21 mouse cellular contexts compared by ENCODE assay signal in genomic region chr7:45396787-45397186, GRCm38 (mm10). TPM values are rescaled to one million over a fixed set of nuclear protein-coding genes. Genes with fewer than 3 reads are reported as not detected.
DNase-seq lines count a peak whose midpoint lies in the region; ATAC-seq and TF ChIP-seq lines count a peak whose summit lies in the region.
"Had no signal": no experiment of that assay in that cellular context is flagged by ENCODE, and none has a peak within 500 bp of the region (broad histone marks: within the 10 kb centered on the region; RNA-seq: fewer than 3 reads in every experiment).

No protein-coding gene starts in this region.

- no peak for TF ChIP-seq POLR2A in myocyte (IDR thresholded peaks at IDR 0.05; ENCODE audit: insufficient read length, low read depth)

- H3K4me2 ChIP-seq in liver, embryonic 14.5 days (ENCODE audit: low read depth) = peak overlapping the region; percentile 72
- H3K4me2 ChIP-seq in liver, embryonic 11.5 days = no peak overlapping the region
- peak overlapping the region; percentile 77 for H3K4me2 ChIP-seq in myocyte (ENCODE audit: low read depth)
- no peak overlapping the region for H3K4me2 ChIP-seq in forebrain, embryonic 13.5 days
- H3K4me2 ChIP-seq in hindbrain, embryonic 13.5 days = no peak overlapping the region

- no peak overlapping the region for H3K4me3 ChIP-seq in gastrocnemius, adult 2 months
- no peak overlapping the region; a peak in 1 of 4 replicates for H3K4me3 ChIP-seq in liver, embryonic 14.5 days (ENCODE audit: insufficient read depth in 1 of 2, low read depth in 2 of 2, low read length in 2 of 2)
- no peak overlapping the region for H3K4me3 ChIP-seq in liver, embryonic 11.5 days (ENCODE audit: low read depth, low read length)
- H3K4me3 ChIP-seq in myocyte = peak overlapping the region; percentile 98
- H3K4me3 ChIP-seq in forebrain, embryonic 13.5 days = no peak overlapping the region
- no peak overlapping the region for H3K4me3 ChIP-seq in hindbrain, embryonic 13.5 days

- ATAC-seq in liver, embryonic 14.5 days (ENCODE audit: insufficient read depth) = no peak
- no peak for ATAC-seq in liver, embryonic 11.5 days (replicated peaks; ENCODE audit: low FRiP score)
- no peak for ATAC-seq in forebrain, embryonic 13.5 days
- ATAC-seq in hindbrain, embryonic 13.5 days (ENCODE audit: low FRiP score) = no peak

- TF ChIP-seq EP300 in liver, embryonic 14.5 days (IDR thresholded peaks at IDR 0.05; ENCODE audit: low read depth) = no peak

- no peaks in the 10 kb centered on the region for H3K27me3 ChIP-seq in liver, embryonic 14.5 days (ENCODE audit: control insufficient read depth, insufficient read depth, low read length)
- no peaks in the 10 kb centered on the region for H3K27me3 ChIP-seq in liver, embryonic 11.5 days (replicated peaks; ENCODE audit: control insufficient read depth, insufficient read depth, low read length)
- H3K27me3 ChIP-seq in myocyte (ENCODE audit: control insufficient read depth, insufficient read depth, insufficient read length) = no peaks in the 10 kb centered on the region
- H3K27me3 ChIP-seq in forebrain, embryonic 13.5 days = peaks cover 1% of the 10 kb centered on the region; the same call in 1 of the 2 replicates
- no peaks in the 10 kb centered on the region for H3K27me3 ChIP-seq in hindbrain, embryonic 13.5 days
- H3K27me3 ChIP-seq: embryonic facial prominence, embryonic 13.5 days; forebrain, embryonic 15.5 days; heart, embryonic 12.5 days had no signal

- peaks cover 26% of the 10 kb centered on the region for H3K36me3 ChIP-seq in liver, embryonic 14.5 days (replicated peaks; ENCODE audit: control insufficient read depth, insufficient read depth, low read depth)
- peaks cover 14% of the 10 kb centered on the region for H3K36me3 ChIP-seq in liver, embryonic 11.5 days (ENCODE audit: control insufficient read depth, insufficient read depth, low read length)
- peaks cover 16% of the 10 kb centered on the region for H3K36me3 ChIP-seq in myocyte (ENCODE audit: control insufficient read depth, insufficient read depth)
- peaks cover 12% of the 10 kb centered on the region for H3K36me3 ChIP-seq in forebrain, embryonic 13.5 days (ENCODE audit: poor library complexity, severe bottlenecking)
- H3K36me3 ChIP-seq in hindbrain, embryonic 13.5 days = peaks cover 10% of the 10 kb centered on the region

- no peak overlapping the region for H3K9ac ChIP-seq in liver, embryonic 14.5 days (replicated peaks)
- no peak overlapping the region for H3K9ac ChIP-seq in liver, embryonic 11.5 days (ENCODE audit: low read depth, low read length)
- H3K9ac ChIP-seq in forebrain, embryonic 13.5 days = no peak overlapping the region
- no peak overlapping the region for H3K9ac ChIP-seq in hindbrain, embryonic 13.5 days
- H3K9ac ChIP-seq: embryonic facial prominence, embryonic 13.5 days had no signal

- H3K4me1 ChIP-seq in liver, embryonic 14.5 days (replicated peaks; ENCODE audit: control insufficient read depth in 2 of 2, insufficient read depth in 2 of 2, low read length in 1 of 2) = peaks cover 15 to 17% of the 10 kb centered on the region in 2 experiments
- H3K4me1 ChIP-seq in liver, embryonic 11.5 days (replicated peaks; ENCODE audit: control insufficient read depth, insufficient read depth, low read length) = peaks cover 19% of the 10 kb centered on the region
- H3K4me1 ChIP-seq in forebrain, embryonic 13.5 days = peaks cover 26% of the 10 kb centered on the region
- H3K4me1 ChIP-seq in hindbrain, embryonic 13.5 days (replicated peaks) = peaks cover 30% of the 10 kb centered on the region

- no peaks in the 10 kb centered on the region for H3K9me3 ChIP-seq in liver, embryonic 14.5 days (ENCODE audit: control insufficient read depth, low read length)
- H3K9me3 ChIP-seq in liver, embryonic 11.5 days (ENCODE audit: control insufficient read depth, low read length) = no peaks in the 10 kb centered on the region
- H3K9me3 ChIP-seq in forebrain, embryonic 13.5 days (replicated peaks) = no peaks in the 10 kb centered on the region
- H3K9me3 ChIP-seq in hindbrain, embryonic 13.5 days = no peaks in the 10 kb centered on the region
- H3K9me3 ChIP-seq: embryonic facial prominence, embryonic 13.5 days; forebrain, embryonic 15.5 days; heart, embryonic 12.5 days had no signal

- intact Hi-C loops in gastrocnemius, adult 2 months (cut with DNase I) = no loop called here

- peaks cover 34% of the 10 kb centered on the region for H3K79me2 ChIP-seq in myocyte (ENCODE audit: control insufficient read depth, insufficient read depth)

- WGBS in liver, embryonic 14.5 days (ENCODE audit: insufficient replicate concordance) = 45% methylated on average over 2 of the region's 2 CpGs
- WGBS in liver, embryonic 11.5 days = 63% methylated on average over 2 of the region's 2 CpGs
- WGBS in forebrain, embryonic 13.5 days = 79% methylated on average over 2 of the region's 2 CpGs
- WGBS in hindbrain, embryonic 13.5 days = 74% methylated on average over 2 of the region's 2 CpGs

- no peak for DNase-seq in gastrocnemius, adult 2 months
- no peak for DNase-seq in gastrocnemius, postnatal 4 days (ENCODE audit: low spot score in 2 of 2)
- no peak for DNase-seq in liver, embryonic 14.5 days (ENCODE audit: low read depth in 3 of 3, low spot score in 3 of 3)
- DNase-seq in liver, embryonic 11.5 days (ENCODE audit: low spot score) = no peak
- DNase-seq in MN1 (ENCODE audit: low spot score) = peak; percentile 32
- DNase-seq: adrenal gland, postnatal 14 days; cerebellum, adult 18-20 months; cerebellum, adult 9-11 months; cerebellum, postnatal 36 days; gastrocnemius, postnatal 10 days had no signal

- H3ac ChIP-seq in myocyte (ENCODE audit: control insufficient read depth, insufficient read length) = no peak overlapping the region

- TF ChIP-seq CTCF in gastrocnemius, adult 2 months (IDR thresholded peaks at IDR 0.05) = no peak
- no peak for TF ChIP-seq CTCF in liver, embryonic 14.5 days (IDR thresholded peaks at IDR 0.05; ENCODE audit: low read depth)

- peak overlapping the region; percentile 99; the same call in 1 of the 2 replicates for H3K27ac ChIP-seq in gastrocnemius, adult 2 months
- no peak overlapping the region for H3K27ac ChIP-seq in liver, embryonic 14.5 days
- H3K27ac ChIP-seq in liver, embryonic 11.5 days (ENCODE audit: low read depth, low read length) = no peak overlapping the region
- H3K27ac ChIP-seq in forebrain, embryonic 13.5 days = no peak overlapping the region
- H3K27ac ChIP-seq in hindbrain, embryonic 13.5 days = no peak overlapping the region

TF ChIP-seq in myocyte, 11 proteins besides CTCF, POLR2A, EP300 and RAD21 (continues in another document):
- TF ChIP-seq USF1 (IDR thresholded peaks at IDR 0.05; ENCODE audit: low read depth) = no peak

RNA-seq across cellular contexts. Expression of gene Snrnp70, which starts 1.2 kb away (rescaled TPM):
- total RNA-seq in gastrocnemius, adult 2 months (2021) = 10 to 100 TPM; 87.9 to 90.7 TPM
- total RNA-seq in gastrocnemius, postnatal 4 days (2021) = 100 to 1,000 TPM; 215 to 251 TPM
- 132 and 203 TPM in 2 replicates for polyA plus RNA-seq in liver, embryonic 14.5 days (2012; rRNA removed)
- 28.0 and 28.8 TPM in 2 replicates for polyA plus RNA-seq in liver, embryonic 14.5 days (2014; fragmentation: Nextera tagmentation; extraction: Ambion mirVana)
- 51.6 and 64.4 TPM in 2 replicates for polyA plus RNA-seq in liver, embryonic 11.5 days (2014; fragmentation: Nextera tagmentation; extraction: Ambion mirVana)
- 189 TPM for polyA plus RNA-seq in myocyte (2012; fragmentation: generic; extraction: Trizol)
- polyA plus RNA-seq in forebrain, embryonic 13.5 days (2015; fragmentation: Nextera tagmentation; extraction: Ambion mirVana) = 250 and 254 TPM in 2 replicates
- polyA plus RNA-seq in hindbrain, embryonic 13.5 days (2015; fragmentation: Nextera tagmentation; extraction: Ambion mirVana) = 205 and 215 TPM in 2 replicates

RNA-seq across cellular contexts. Expression of gene Kcna7, which starts 8.7 kb away (rescaled TPM):
- 10 to 100 TPM; 68.4 to 95.8 TPM for total RNA-seq in gastrocnemius, adult 2 months (2021)
- total RNA-seq in gastrocnemius, postnatal 4 days (2021) = 10 to 100 TPM; 11.4 to 12.8 TPM
- not detected in 2 replicates for polyA plus RNA-seq in liver, embryonic 14.5 days (2012; rRNA removed)
- not detected in 2 replicates for polyA plus RNA-seq in liver, embryonic 14.5 days (2014; fragmentation: Nextera tagmentation; extraction: Ambion mirVana)
- 0.18 TPM in 1 of 2 replicates, not detected in the other for polyA plus RNA-seq in liver, embryonic 11.5 days (2014; fragmentation: Nextera tagmentation; extraction: Ambion mirVana)
- 0.65 TPM for polyA plus RNA-seq in myocyte (2012; fragmentation: generic; extraction: Trizol)
- polyA plus RNA-seq in forebrain, embryonic 13.5 days (2015; fragmentation: Nextera tagmentation; extraction: Ambion mirVana) = not detected in 2 replicates
- not detected in 2 replicates for polyA plus RNA-seq in hindbrain, embryonic 13.5 days (2015; fragmentation: Nextera tagmentation; extraction: Ambion mirVana)
- total RNA-seq: adrenal gland, postnatal 14 days had no signal
- polyA plus RNA-seq: embryonic facial prominence, embryonic 13.5 days; forebrain, embryonic 15.5 days; hindbrain, embryonic 11.5 days; inflammation-experienced regulatory T-cells, adult 6 months had no signal

RNA-seq across cellular contexts. Expression of gene Ntf5, which starts 16.7 kb away (rescaled TPM):
- total RNA-seq in gastrocnemius, adult 2 months (2021) = 1 to 10 TPM; 3.6 to 4.9 TPM
- under 1 TPM; 0.61 to 0.98 TPM for total RNA-seq in gastrocnemius, postnatal 4 days (2021)
- polyA plus RNA-seq in liver, embryonic 14.5 days (2012; rRNA removed) = 0.04 and 0.20 TPM in 2 replicates
- polyA plus RNA-seq in liver, embryonic 14.5 days (2014; fragmentation: Nextera tagmentation; extraction: Ambion mirVana) = 0.18 and 0.19 TPM in 2 replicates
- 2.0 and 2.5 TPM in 2 replicates for polyA plus RNA-seq in liver, embryonic 11.5 days (2014; fragmentation: Nextera tagmentation; extraction: Ambion mirVana)
- polyA plus RNA-seq in myocyte (2012; fragmentation: generic; extraction: Trizol) = 1.9 TPM
- not detected in 2 replicates for polyA plus RNA-seq in forebrain, embryonic 13.5 days (2015; fragmentation: Nextera tagmentation; extraction: Ambion mirVana)
- polyA plus RNA-seq in hindbrain, embryonic 13.5 days (2015; fragmentation: Nextera tagmentation; extraction: Ambion mirVana) = 0.10 and 0.19 TPM in 2 replicates
- total RNA-seq: adrenal gland, postnatal 14 days had no signal
- polyA plus RNA-seq: forebrain, embryonic 15.5 days had no signal

RNA-seq across cellular contexts. Expression of gene Lhb, which starts 23.8 kb away (rescaled TPM):
- under 1 TPM; 0.51 to 0.73 TPM for total RNA-seq in gastrocnemius, adult 2 months (2021)
- total RNA-seq in gastrocnemius, postnatal 4 days (2021) = not detected
- polyA plus RNA-seq in liver, embryonic 14.5 days (2012; rRNA removed) = not detected in 2 replicates
- not detected in 2 replicates for polyA plus RNA-seq in liver, embryonic 14.5 days (2014; fragmentation: Nextera tagmentation; extraction: Ambion mirVana)
- polyA plus RNA-seq in liver, embryonic 11.5 days (2014; fragmentation: Nextera tagmentation; extraction: Ambion mirVana) = 0.26 TPM in 1 of 2 replicates, not detected in the other
- polyA plus RNA-seq in myocyte (2012; fragmentation: generic; extraction: Trizol) = 0.07 TPM
- polyA plus RNA-seq in forebrain, embryonic 13.5 days (2015; fragmentation: Nextera tagmentation; extraction: Ambion mirVana) = 0.44 and 1.1 TPM in 2 replicates
- polyA plus RNA-seq in hindbrain, embryonic 13.5 days (2015; fragmentation: Nextera tagmentation; extraction: Ambion mirVana) = 1.2 and 2.5 TPM in 2 replicates
- total RNA-seq: adrenal gland, postnatal 14 days; gastrocnemius, postnatal 10 days; heart, adult 8-10 months; heart, postnatal 25 days had no signal
- polyA plus RNA-seq: heart, embryonic 12.5 days; hindbrain, embryonic 11.5 days; inflammation-experienced regulatory T-cells, adult 6 months; intestine, postnatal 0 days had no signal

RNA-seq across cellular contexts. Expression of gene Lin7b, which starts 26.4 kb away (rescaled TPM):
- not detected for total RNA-seq in gastrocnemius, adult 2 months (2021)
- total RNA-seq in gastrocnemius, postnatal 4 days (2021) = 1 to 10 TPM in 1 of 2 experiments, under 1 TPM in 1; 0.86 to 1.1 TPM
- 0.10 and 0.23 TPM in 2 replicates for polyA plus RNA-seq in liver, embryonic 14.5 days (2012; rRNA removed)
- 0.20 TPM in 1 of 2 replicates, not detected in the other for polyA plus RNA-seq in liver, embryonic 14.5 days (2014; fragmentation: Nextera tagmentation; extraction: Ambion mirVana)
- polyA plus RNA-seq in liver, embryonic 11.5 days (2014; fragmentation: Nextera tagmentation; extraction: Ambion mirVana) = 0.35 TPM in 1 of 2 replicates, not detected in the other
- polyA plus RNA-seq in myocyte (2012; fragmentation: generic; extraction: Trizol) = 2.4 TPM
- 2.9 and 4.5 TPM in 2 replicates for polyA plus RNA-seq in forebrain, embryonic 13.5 days (2015; fragmentation: Nextera tagmentation; extraction: Ambion mirVana)
- 12.5 and 13.4 TPM in 2 replicates for polyA plus RNA-seq in hindbrain, embryonic 13.5 days (2015; fragmentation: Nextera tagmentation; extraction: Ambion mirVana)
- polyA plus RNA-seq: inflammation-experienced regulatory T-cells, adult 6 months had no signal

Comparison
In these comparisons a context has a peak if more than half of its experiments do, and no peak if none do; other contexts are left out.
1. H3K4me2 ChIP-seq: peak in liver, embryonic 14.5 days (single experiment) and myocyte (single experiment); none in liver, embryonic 11.5 days (single experiment), forebrain, embryonic 13.5 days (single experiment) and hindbrain, embryonic 13.5 days (single experiment).